Mouse (Mus musculus) forebrain, embryonic 11.5 days (tissue): ENCODE results near the gene Hectd4. TPM values are rescaled to one million over a fixed set of nuclear protein-coding genes. Genes with fewer than 3 reads are reported as not detected.

Experiments used
- ATAC-seq: fragments of 200-750 bp; cut with Nextera tagmentation; replicated peaks from 2 replicates; pipeline ENCODE4 v1.8.0; 2017; ENCODE audit warnings: moderate TSS enrichment; ENCODE audit not compliant: low FRiP score
- DNase-seq: peaks from one replicate; pipeline ENCODE4 v3.0.0-alpha.2; 2017; ENCODE audit warnings: low spot score
- H3K27ac ChIP-seq: fragments of 300-500 bp; sonication (generic); 2 replicates; pipeline ENCODE4 v1.5.1; 2014; ENCODE audit warnings: low read depth, low read length
- H3K27me3 ChIP-seq: fragments of 300-500 bp; sonication (generic); 2 replicates; pipeline ENCODE4 v1.6.1; 2014; ENCODE audit warnings: mild to moderate bottlenecking, low read length, mixed read lengths; ENCODE audit not compliant: control insufficient read depth, insufficient read depth
- H3K36me3 ChIP-seq: fragments of 300-500 bp; sonication (generic); 2 replicates; pipeline ENCODE4 v1.6.1; 2014; ENCODE audit warnings: mild to moderate bottlenecking, low read length, moderate library complexity, mixed read lengths; ENCODE audit not compliant: control insufficient read depth, insufficient read depth
- H3K4me1 ChIP-seq: fragments of 300-500 bp; sonication (generic); replicated peaks from 2 replicates; pipeline ENCODE4 v1.6.1; 2014; ENCODE audit warnings: low read length, mixed read lengths; ENCODE audit not compliant: control insufficient read depth, insufficient read depth
- H3K4me2 ChIP-seq: fragments of 300-500 bp; sonication (generic); 2 replicates; pipeline ENCODE4 v1.6.1; 2014; ENCODE audit warnings: low read depth, mild to moderate bottlenecking, low read length, moderate library complexity, mixed read lengths; ENCODE audit not compliant: severe bottlenecking
- H3K4me3 ChIP-seq: fragments of 300-500 bp; sonication (generic); 2 replicates; pipeline ENCODE4 v1.5.1; 2014; ENCODE audit warnings: low read depth, low read length
- H3K9ac ChIP-seq: fragments of 300-500 bp; sonication (generic); 2 replicates; pipeline ENCODE4 v1.6.1; 2014; ENCODE audit warnings: low read length
- H3K9me3 ChIP-seq: fragments of 300-500 bp; sonication (generic); 2 replicates; pipeline ENCODE4 v1.6.1; 2016; ENCODE audit warnings: low read length, mixed read lengths; ENCODE audit not compliant: control insufficient read depth
- WGBS: fragments of 180-500 bp; shearing (Covaris S2); extraction: QIAGEN DNeasy Blood & Tissue Kit; methylation state at CpG from one replicate; pipeline ENCODE4 v1.1.7; 2014; 5-methylcytosine and 5-hydroxymethylcytosine counted together
- polyA plus RNA-seq: library from polyadenylated mRNA; unstranded; fragments of >200 nt; fragmentation: Nextera tagmentation; extraction: Ambion mirVana; gene quantifications from 2 replicates; pipeline ENCODE4 v1.2.1, GENCODE M21; 2014

The Hectd4 gene
- polyA plus RNA-seq, 1 experiment from 2014 or later = 13.4 TPM

GRCm38 (mm10) chr5:121398146-121398964 lies 178.3 kb downstream of the Hectd4 start:
- peak; percentile 79 for ATAC-seq
- WGBS = under 1% methylated on average over 65 of the region's 67 CpGs

GRCm38 (mm10) chr5:121398965-121399462 lies 179.0 kb downstream of the Hectd4 start:
- Histone ChIP-seq H3K4me2 (peak overlapping the region; percentile 88), H3K4me1 (0 out of 2 replicates have a peak, but pooled peaks cover 2% of the 10 kb centered on the region), H3K4me3 (peak overlapping the region; percentile 96), H3K9me3 (no peaks in the 10 kb centered on the region), H3K27me3 (no peaks in the 10 kb centered on the region), H3K36me3 (no peaks in the 10 kb centered on the region), H3K9ac (peak overlapping the region; percentile 87), H3K27ac (no peak overlapping the region)
- DNase-seq (no peak), ATAC-seq (no peak)
- 62% methylated on average over 9 of the region's 9 CpGs for WGBS

More at GRCm38 (mm10) chr5:121398146-121398964, 178.3 kb downstream of the Hectd4 start:
- peak; percentile 80 for DNase-seq
- H3K9ac ChIP-seq = peak overlapping the region; percentile 87
- H3K9me3 ChIP-seq = no peaks in the 10 kb centered on the region
- 0 out of 2 replicates have a peak, but pooled peaks cover 2% of the 10 kb centered on the region for H3K4me1 ChIP-seq
- peak overlapping the region; percentile 88 for H3K4me2 ChIP-seq
- H3K4me3 ChIP-seq = peak overlapping the region; percentile 96
- H3K27ac ChIP-seq = peak overlapping the region; percentile 6; the same call in 1 of the 2 replicates
- H3K36me3 ChIP-seq = no peaks in the 10 kb centered on the region
- no peaks in the 10 kb centered on the region for H3K27me3 ChIP-seq

GRCm38 (mm10) chr5:121399540-121399939 lies 179.5 kb downstream of the Hectd4 start:
- Histone ChIP-seq H3K9me3 (no peaks in the 10 kb centered on the region), H3K4me3 (no peak overlapping the region), H3K4me1 (0 out of 2 replicates have a peak, but pooled peaks cover 2% of the 10 kb centered on the region), H3K36me3 (no peaks in the 10 kb centered on the region), H3K27me3 (no peaks in the 10 kb centered on the region), H3K4me2 (peak overlapping the region; percentile 88; the same call in 1 of the 2 replicates), H3K9ac (no peak overlapping the region), H3K27ac (no peak overlapping the region)
- DNase-seq (no peak), ATAC-seq (no peak)
- WGBS = 90% methylated on average over 5 of the region's 5 CpGs

- no peak for ATAC-seq
- 83% methylated on average over 5 of the region's 5 CpGs for WGBS
- Histone ChIP-seq H3K9me3 (no peaks in the 10 kb centered on the region), H3K27me3 (no peaks in the 10 kb centered on the region), H3K4me2 (no peak overlapping the region), H3K9ac (no peak overlapping the region), H3K36me3 (no peaks in the 10 kb centered on the region), H3K4me3 (no peak overlapping the region), H3K27ac (no peak overlapping the region), H3K4me1 (0 out of 2 replicates have a peak, but pooled peaks cover 2% of the 10 kb centered on the region)
- DNase-seq = no peak
Measured at GRCm38 (mm10) chr5:121400064-121400463, 180.0 kb downstream of the Hectd4 start.

- H3K9ac ChIP-seq = no peak overlapping the region
- WGBS = 89% methylated on average over 5 of the region's 5 CpGs
- no peak overlapping the region for H3K27ac ChIP-seq
- H3K36me3 ChIP-seq = no peaks in the 10 kb centered on the region
- ATAC-seq (no peak), DNase-seq (no peak)
- H3K4me3 ChIP-seq = no peak overlapping the region
- H3K4me1 ChIP-seq = 0 out of 2 replicates have a peak, but pooled peaks cover 2% of the 10 kb centered on the region
- no peak overlapping the region for H3K4me2 ChIP-seq
- no peaks in the 10 kb centered on the region for H3K9me3 ChIP-seq
- H3K27me3 ChIP-seq = no peaks in the 10 kb centered on the region
Measured at GRCm38 (mm10) chr5:121400849-121401248, 180.8 kb downstream of the Hectd4 start.

GRCm38 (mm10) chr5:121407856-121408255 lies 187.8 kb downstream of the Hectd4 start:
- no peak for DNase-seq

GRCm38 (mm10) chr5:121410975-121411374 lies 191.0 kb downstream of the Hectd4 start:
- no peaks in the 10 kb centered on the region for H3K27me3 ChIP-seq
- no peak overlapping the region for H3K4me2 ChIP-seq
- no peaks in the 10 kb centered on the region for H3K4me1 ChIP-seq
- H3K36me3 ChIP-seq = peaks cover 6% of the 10 kb centered on the region; the same call in 1 of the 2 replicates
- H3K9ac ChIP-seq = no peak overlapping the region
- ATAC-seq = no peak
- WGBS = 95% methylated on average over 4 of the region's 4 CpGs
- H3K4me3 ChIP-seq = no peak overlapping the region
- no peak overlapping the region for H3K27ac ChIP-seq
- DNase-seq = no peak
- no peaks in the 10 kb centered on the region for H3K9me3 ChIP-seq

More at GRCm38 (mm10) chr5:121407856-121408255, 187.8 kb downstream of the Hectd4 start:
- no peaks in the 10 kb centered on the region; the same call in 1 of the 2 replicates for H3K36me3 ChIP-seq
- H3K4me2 ChIP-seq = no peak overlapping the region
- H3K4me3 ChIP-seq = no peak overlapping the region
- no peaks in the 10 kb centered on the region for H3K4me1 ChIP-seq
- no peak overlapping the region for H3K9ac ChIP-seq
- H3K27me3 ChIP-seq = no peaks in the 10 kb centered on the region
- H3K9me3 ChIP-seq = no peaks in the 10 kb centered on the region
- H3K27ac ChIP-seq = no peak overlapping the region
- WGBS = 95% methylated on average over 8 of the region's 8 CpGs
- ATAC-seq = no peak
